Comparison of ENCODE assay signal across 1 mouse cellular context in the genomic region with DNA sequence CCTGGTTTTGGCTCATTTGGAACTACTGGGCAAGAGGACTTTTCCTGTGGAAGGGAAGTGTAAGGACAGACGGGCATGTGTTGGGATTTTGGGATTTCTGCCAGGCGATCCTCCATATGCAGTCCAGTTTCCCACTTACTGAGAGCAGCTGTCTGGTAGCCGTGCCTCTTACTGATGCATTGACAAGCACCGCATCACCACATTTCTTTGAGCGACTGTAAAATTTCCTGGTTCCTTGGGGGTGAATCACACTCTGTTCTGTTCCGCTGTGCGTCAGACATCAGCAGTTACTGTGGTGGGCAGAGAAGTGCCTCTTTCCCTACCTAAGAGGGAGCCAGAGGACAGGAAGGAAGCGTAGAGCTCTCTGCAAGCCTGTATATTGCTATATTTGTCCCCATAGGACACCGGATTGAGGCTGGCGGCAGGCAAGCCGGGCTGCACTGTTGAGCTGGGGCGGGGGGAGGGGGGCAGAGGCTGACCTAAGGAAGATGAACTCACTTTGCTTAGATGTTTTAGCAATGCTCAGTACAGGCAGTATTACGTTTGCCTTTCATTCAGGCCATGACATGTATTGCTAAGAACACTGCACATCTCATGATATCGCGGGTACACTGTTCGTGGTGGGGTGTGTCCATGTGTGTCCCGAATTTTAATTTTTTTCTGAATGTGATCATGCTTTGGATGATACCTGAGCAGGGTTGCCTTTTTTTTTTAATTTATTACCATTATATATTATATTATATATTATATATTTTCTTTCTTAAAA.
TF ChIP-seq lines count a peak whose summit lies in the region.

No protein-coding gene starts in this region.

TF ChIP-seq in CH12.LX, 34 proteins besides CTCF, POLR2A, EP300 and RAD21 (continued from another document):
- TF ChIP-seq HCFC1 (IDR thresholded peaks at IDR 0.05; ENCODE audit: low read depth, low read length) (no peak; the same call in 1 of the 2 replicates), CHD1 (IDR thresholded peaks at IDR 0.05; ENCODE audit: low read depth, low read length) (no peak; the same call in 1 of the 2 replicates), ZKSCAN1 (IDR thresholded peaks at IDR 0.05; ENCODE audit: borderline replicate concordance, low read depth, low read length) (no peak), ZC3H11A (IDR thresholded peaks at IDR 0.05; ENCODE audit: low read depth, low read length) (no peak), NRF1 (IDR thresholded peaks at IDR 0.05; ENCODE audit: low read depth, low read length) (no peak), JUND (conservative IDR thresholded peaks at IDR 0.05; ENCODE audit: low read depth, low read length) (no peak), ELF1 (IDR thresholded peaks at IDR 0.05; ENCODE audit: low read depth, low read length) (peak; percentile 55; the same call in 1 of the 2 replicates), UBTF (IDR thresholded peaks at IDR 0.05; ENCODE audit: low read depth, low read length) (no peak), NELFE (IDR thresholded peaks at IDR 0.05; ENCODE audit: low read depth, low read length) (peak; percentile 39; the same call in 1 of the 2 replicates), CHD2 (IDR thresholded peaks at IDR 0.05; ENCODE audit: low read length) (no peak), MAX (IDR thresholded peaks at IDR 0.05; ENCODE audit: low read length) (no peak), BHLHE40 (IDR thresholded peaks at IDR 0.05; ENCODE audit: low read depth, low read length) (0 out of 2 replicates have a peak, but pooled peaks have one; percentile 25)
